Mouse (Mus musculus) megakaryocyte, embryonic 14.5 days (primary cell): ENCODE measurements around the gene Sidt1. TPM values are rescaled to one million over a fixed set of nuclear protein-coding genes. Genes with fewer than 3 reads are reported as not detected.
"Not testable (repeated sequence)": the region's sequence is repeated elsewhere in the genome, so short reads cannot be mapped to it uniquely, and the experiment has no call there.

Experiments
- H3K27me3 ChIP-seq: replicated peaks from 2 replicates; pipeline ENCODE3; 2012; ENCODE audit warnings: inconsistent platforms
- H3K36me3 ChIP-seq: replicated peaks from 2 replicates; pipeline ENCODE3; 2012; ENCODE audit warnings: low read length, inconsistent platforms, mixed read lengths
- H3K4me1 ChIP-seq: 2 replicates; pipeline ENCODE4 v1.6.1; 2012; ENCODE audit warnings: inconsistent platforms
- H3K4me3 ChIP-seq: replicated peaks from 2 replicates; pipeline ENCODE3; 2012; ENCODE audit warnings: moderate library complexity, mild to moderate bottlenecking, inconsistent platforms
- H3K9me3 ChIP-seq: 2 replicates; pipeline ENCODE4 v1.6.1; 2012; ENCODE audit warnings: inconsistent platforms
- FLI1 ChIP-seq: IDR thresholded peaks from 2 replicates; pipeline ENCODE4 v1.6.1; 2012; ENCODE audit warnings: low read length, inconsistent platforms, mixed read lengths
- GATA1 ChIP-seq: IDR thresholded peaks from 3 replicates; pipeline ENCODE4 v1.6.1; 2012; ENCODE audit warnings: mixed read lengths, low read length, inconsistent platforms, borderline replicate concordance
- polyA plus RNA-seq: library from polyadenylated mRNA; stranded (reverse); fragments of >175 nt; gene quantifications from 2 replicates; pipeline ENCODE4 v1.2.3, GENCODE M21; 2012; ENCODE audit warnings: low replicate concordance; ENCODE audit not compliant: insufficient read depth

The Sidt1 gene
- polyA plus RNA-seq, 1 experiment: not detected

DNA sequence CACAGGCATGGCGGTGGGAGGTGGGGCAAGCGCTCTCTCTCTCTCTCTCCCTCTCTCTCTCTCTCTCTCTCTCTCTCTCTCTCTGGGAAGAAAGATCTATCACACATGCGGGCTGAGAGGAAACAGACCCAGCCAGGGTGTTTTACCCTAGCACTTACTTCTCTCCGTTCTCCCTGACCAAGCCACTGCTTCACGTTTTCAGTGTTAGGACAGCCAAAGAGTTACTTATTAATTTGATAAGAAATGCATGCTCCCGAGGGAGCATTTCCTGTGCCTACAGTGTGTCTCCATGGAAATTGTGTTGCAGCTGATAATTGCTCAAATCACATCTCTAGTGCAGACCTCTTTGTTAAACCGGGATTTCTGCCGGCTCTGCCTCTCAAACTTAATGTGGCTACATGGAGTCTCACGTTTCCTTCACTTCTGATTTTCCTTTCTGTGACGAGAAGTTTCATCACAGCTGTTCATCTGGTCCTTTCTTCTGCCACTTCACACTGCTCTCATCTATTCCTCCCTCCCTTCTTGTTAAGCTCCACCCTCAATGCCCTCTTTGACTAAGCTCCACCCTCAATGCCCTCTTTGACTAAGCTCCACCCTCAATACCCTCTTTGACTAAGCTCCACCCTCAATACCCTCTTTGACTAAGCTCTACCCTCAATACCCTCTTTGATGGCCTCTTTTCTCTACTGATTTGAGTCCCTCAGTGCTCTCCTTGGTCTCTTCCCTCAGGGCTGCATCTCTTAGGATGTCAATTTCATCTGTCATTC lies 30.7 kb downstream of the Sidt1 start:
- H3K27me3 ChIP-seq: peaks cover 4% of the 10 kb centered on the region
- H3K4me1 ChIP-seq: no peaks in the 10 kb centered on the region
- H3K36me3 ChIP-seq: no peaks in the 10 kb centered on the region
- no peak for TF ChIP-seq GATA1
- TF ChIP-seq FLI1: no peak
- H3K9me3 ChIP-seq: peaks cover 7% of the 10 kb centered on the region; the same call in 1 of the 2 replicates
- H3K4me3 ChIP-seq: no peak overlapping the region

DNA sequence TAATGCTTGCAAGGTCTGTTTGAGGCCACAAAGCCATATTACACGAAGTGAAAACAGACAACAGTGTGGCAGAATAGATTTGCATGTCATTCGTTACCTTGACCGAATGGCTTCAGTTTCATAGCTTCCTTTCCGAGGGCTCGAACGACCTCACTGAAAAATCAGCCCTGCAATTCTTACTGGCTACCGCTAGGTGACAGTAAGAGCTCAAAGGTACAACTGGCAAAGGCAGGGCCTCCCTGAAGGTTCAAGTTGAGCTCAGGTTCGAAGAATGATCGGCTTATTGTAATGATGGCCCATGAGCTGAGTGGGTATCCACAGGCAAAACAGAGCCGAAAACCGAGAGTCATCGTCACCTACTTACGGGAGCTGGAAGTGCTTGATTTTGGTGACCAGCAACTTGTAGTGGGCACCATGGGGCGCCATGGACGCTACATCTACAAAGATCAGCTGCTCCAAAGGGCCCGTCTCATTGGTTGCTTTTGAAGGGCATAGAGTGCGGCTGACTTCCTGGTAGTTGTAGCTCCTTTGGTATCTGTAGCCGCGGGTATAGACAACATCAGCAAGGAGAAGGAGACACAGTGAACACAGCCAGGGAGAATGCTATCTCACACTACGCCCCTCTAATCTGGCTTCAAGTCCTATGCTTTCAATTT lies 33.4 kb downstream of the Sidt1 start:
- Histone ChIP-seq H3K27me3 (peaks cover 4% of the 10 kb centered on the region), H3K9me3 (peaks cover 7% of the 10 kb centered on the region; the same call in 1 of the 2 replicates), H3K4me1 (no peaks in the 10 kb centered on the region), H3K4me3 (no peak overlapping the region), H3K36me3 (no peaks in the 10 kb centered on the region)
- TF ChIP-seq GATA1 (no peak), FLI1 (no peak)

DNA sequence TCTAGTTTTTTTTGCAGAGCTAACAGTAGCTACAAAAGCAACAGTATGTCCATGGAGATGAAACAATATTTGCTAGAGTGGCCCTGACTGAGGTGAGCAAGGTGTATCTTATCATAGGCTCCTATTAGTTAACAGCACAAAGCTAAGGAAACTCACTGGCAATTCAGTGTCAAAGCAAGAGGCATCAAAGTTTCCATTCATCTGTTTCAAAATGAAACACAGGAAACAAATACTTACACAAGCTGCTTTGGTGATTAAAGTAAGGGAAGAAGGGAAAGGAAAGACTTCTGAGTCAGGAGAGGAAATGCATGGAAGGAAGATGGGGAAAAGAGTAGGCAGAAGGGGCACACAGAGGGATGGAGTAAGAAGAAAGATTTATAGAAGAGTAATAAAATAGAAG lies 39.0 kb downstream of the Sidt1 start:
- no peak overlapping the region for H3K4me3 ChIP-seq
- no peaks in the 10 kb centered on the region for H3K4me1 ChIP-seq
- no peaks in the 10 kb centered on the region for H3K36me3 ChIP-seq
- TF ChIP-seq GATA1: no peak
- no peak for TF ChIP-seq FLI1
- no peaks in the 10 kb centered on the region for H3K9me3 ChIP-seq
- peaks cover 2% of the 10 kb centered on the region for H3K27me3 ChIP-seq

DNA sequence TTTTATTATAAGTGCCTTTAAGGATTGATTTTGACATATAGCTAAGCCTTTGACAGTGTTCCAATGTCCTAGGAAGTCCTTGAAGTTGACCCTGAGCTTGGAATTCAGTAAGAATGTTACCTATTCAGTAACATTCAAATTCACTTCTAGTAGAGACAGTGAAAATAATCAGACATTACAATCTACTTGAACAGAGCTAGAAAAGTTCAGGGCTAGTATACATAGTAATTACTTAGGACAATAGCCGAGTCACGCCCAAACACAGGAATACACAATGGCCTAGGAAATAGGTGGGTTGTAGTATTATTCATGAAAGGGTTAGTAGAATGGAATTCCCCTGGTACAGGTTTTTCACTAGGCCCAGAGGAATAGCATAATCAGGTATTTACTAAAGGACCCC lies 40.3 kb downstream of the Sidt1 start:
- not testable (repeated sequence) for H3K9me3 ChIP-seq, H3K4me3 ChIP-seq, H3K36me3 ChIP-seq, H3K4me1 ChIP-seq, H3K27me3 ChIP-seq

DNA sequence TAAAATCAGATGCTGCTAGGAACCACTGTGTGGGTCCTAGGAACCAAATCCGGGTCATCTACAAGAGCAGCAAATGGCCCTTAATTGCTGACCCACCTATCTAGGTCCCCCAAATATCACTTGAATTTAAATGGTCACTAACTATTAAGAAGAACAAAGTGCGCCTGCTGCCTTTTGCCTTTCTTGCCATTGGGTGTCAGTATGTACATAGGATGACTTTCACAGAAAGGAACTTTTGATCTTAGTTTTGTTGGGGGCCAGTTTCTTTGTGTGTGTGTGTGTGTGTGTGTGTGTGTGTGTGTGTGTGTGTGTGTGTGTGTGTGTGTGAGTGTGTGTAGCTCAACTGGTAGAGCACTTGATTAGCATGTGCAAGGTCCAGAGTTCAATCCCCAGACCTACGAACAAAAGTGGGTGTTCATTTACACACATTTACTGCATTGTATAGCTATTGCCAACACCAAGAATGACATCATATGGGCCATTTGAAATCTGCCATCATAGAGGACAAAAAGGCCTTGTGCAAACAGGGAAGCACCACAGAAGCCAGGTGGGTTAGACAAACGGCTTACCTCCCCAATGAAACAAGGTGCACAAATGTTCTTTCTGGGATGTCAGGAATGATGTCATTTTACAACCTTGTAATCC lies 43.9 kb downstream of the Sidt1 start:
- Histone ChIP-seq H3K4me3 (no peak overlapping the region), H3K9me3 (0 out of 2 replicates have a peak, but pooled peaks cover 2% of the 10 kb centered on the region), H3K27me3 (no peaks in the 10 kb centered on the region), H3K4me1 (no peaks in the 10 kb centered on the region), H3K36me3 (no peaks in the 10 kb centered on the region)
- TF ChIP-seq GATA1 (no peak), FLI1 (no peak)

DNA sequence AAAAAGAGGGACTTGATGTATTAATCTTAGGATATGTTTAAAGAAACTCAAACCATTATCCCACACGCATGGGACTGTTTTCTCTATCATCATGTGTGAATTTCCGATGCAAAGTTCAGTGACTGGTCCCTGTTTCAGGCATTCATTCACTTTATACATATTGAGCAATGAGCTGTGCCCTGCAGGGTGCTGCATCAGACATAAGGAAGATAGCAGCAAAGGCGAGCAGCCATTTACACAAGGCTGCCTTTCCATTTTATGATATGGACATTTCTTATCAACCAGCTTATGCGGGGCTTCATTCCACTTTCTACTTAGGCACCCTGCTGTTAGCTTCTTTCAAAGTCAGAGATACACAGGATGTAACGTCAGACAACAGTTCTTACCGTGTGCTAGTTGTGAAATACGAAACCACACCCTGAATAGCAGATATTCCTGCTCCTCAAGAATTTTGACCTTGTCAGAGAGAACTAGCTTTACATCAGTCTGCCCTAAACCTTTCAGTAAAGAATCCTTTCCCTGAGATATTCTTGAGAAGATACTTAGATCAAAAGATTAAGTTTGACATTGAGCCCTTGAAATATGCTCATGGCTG lies 45.5 kb downstream of the Sidt1 start:
- H3K9me3 ChIP-seq: 0 out of 2 replicates have a peak, but pooled peaks cover 2% of the 10 kb centered on the region
- no peaks in the 10 kb centered on the region for H3K27me3 ChIP-seq
- no peaks in the 10 kb centered on the region for H3K4me1 ChIP-seq
- H3K36me3 ChIP-seq: no peaks in the 10 kb centered on the region
- H3K4me3 ChIP-seq: no peak overlapping the region
- TF ChIP-seq GATA1 (no peak), FLI1 (no peak)

DNA sequence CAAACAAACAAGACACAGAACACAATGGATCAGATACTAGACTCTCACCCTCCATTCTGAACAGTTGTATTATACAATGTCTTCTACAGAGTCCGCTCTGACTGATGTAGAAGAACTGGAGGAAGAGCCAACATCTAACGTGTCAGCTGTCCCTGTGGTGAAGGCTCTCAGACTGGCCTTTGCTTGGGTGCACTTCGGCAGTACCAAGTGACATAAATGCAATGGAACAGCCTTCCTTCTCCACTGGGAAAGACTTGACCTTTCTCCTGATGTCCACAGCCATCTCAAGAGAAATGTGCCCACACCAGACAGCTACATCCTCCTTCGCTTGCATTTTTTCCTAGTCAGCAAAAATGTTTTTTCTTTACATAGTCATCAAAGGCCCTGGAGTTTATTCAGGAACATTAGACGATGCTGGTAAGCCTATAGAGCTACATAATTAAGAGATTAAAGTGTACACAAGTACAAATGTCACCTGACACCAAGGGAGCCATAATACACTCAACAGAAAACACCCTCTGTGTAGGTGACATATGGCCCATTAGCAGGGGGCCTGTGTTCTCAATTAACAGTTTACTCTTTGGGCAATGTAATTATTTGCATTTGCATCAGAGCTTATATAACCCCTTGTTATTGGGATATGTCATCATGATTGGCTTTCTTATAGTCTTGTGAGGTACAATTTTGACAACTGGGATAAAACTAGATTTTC lies 50.2 kb downstream of the Sidt1 start:
- H3K27me3 ChIP-seq: no peaks in the 10 kb centered on the region
- TF ChIP-seq FLI1 (no peak), GATA1 (no peak)
- no peak overlapping the region for H3K4me3 ChIP-seq
- H3K4me1 ChIP-seq: no peaks in the 10 kb centered on the region
- H3K36me3 ChIP-seq: no peaks in the 10 kb centered on the region
- 0 out of 2 replicates have a peak, but pooled peaks cover 2% of the 10 kb centered on the region for H3K9me3 ChIP-seq

DNA sequence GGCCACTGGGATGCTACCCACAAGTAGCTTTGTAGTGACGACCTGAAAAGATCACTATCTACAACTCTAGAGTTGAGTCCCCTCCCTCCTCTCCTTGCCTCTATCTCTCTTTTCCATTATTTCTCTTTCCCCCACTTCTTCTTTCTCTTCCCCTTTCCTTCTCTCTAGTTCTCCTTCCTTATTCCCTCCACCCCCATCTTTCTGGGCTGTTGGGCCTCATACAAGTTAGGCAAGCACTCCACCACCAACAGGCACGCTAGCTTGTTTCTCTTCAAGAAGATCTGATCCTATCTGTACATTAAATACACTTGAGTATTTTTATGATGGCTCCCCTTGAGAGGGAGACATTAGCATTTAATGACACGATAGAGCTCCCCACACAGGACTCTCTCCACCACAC lies 51.0 kb downstream of the Sidt1 start:
- H3K4me1 ChIP-seq: no peaks in the 10 kb centered on the region
- H3K4me3 ChIP-seq: no peak overlapping the region
- no peaks in the 10 kb centered on the region for H3K27me3 ChIP-seq
- 0 out of 2 replicates have a peak, but pooled peaks cover 2% of the 10 kb centered on the region for H3K9me3 ChIP-seq
- H3K36me3 ChIP-seq: no peaks in the 10 kb centered on the region
- no peak for TF ChIP-seq FLI1
- no peak for TF ChIP-seq GATA1

DNA sequence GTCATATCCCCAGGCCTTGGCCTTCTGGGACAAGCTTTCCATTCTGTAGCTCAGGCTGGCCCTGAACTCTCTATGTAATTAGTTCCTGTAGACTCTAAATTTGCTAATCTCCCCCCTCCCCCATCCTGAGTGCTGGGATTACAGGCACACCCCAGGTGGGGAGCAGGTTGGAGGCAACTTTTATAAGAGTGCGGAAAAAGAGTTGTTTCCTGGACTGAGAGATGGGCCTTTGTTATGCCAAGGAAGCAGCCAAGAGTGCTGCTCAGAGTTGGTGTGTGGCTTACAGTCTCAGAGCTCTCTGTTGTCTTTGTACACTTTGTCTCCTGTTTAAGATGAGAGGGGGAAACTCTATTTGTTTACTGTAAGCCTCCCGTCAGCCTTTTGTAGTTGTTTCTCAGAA lies 52.2 kb downstream of the Sidt1 start:
- H3K4me3 ChIP-seq: no peak overlapping the region
- no peaks in the 10 kb centered on the region for H3K9me3 ChIP-seq
- TF ChIP-seq FLI1: no peak
- no peak for TF ChIP-seq GATA1

DNA sequence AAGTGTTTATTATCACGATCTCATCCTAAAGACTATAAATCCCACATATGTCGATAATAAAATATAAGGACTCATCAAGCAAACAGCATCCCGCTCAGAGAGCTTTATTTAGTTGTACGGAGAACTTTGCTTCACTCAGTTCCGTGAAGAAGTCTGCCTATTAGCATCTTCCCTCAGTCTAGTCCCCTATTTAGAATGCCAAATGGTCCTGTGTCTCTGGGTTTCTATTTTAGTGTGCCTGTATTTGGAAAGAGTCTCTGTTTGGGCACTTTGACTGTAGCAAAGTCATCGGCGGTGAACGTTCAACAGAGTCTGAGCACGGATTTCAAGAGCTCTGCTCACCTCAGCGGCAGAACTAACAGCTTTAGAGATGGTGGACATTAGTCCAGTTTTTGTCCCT lies 55.8 kb downstream of the Sidt1 start:
- Histone ChIP-seq H3K4me1 (no peaks in the 10 kb centered on the region), H3K4me3 (no peak overlapping the region), H3K36me3 (no peaks in the 10 kb centered on the region), H3K9me3 (no peaks in the 10 kb centered on the region), H3K27me3 (no peaks in the 10 kb centered on the region)
- no peak for TF ChIP-seq FLI1
- no peak for TF ChIP-seq GATA1

More for the DNA sequence above, 52.2 kb downstream of the Sidt1 start:
- Histone ChIP-seq H3K4me1 (no peaks in the 10 kb centered on the region), H3K27me3 (no peaks in the 10 kb centered on the region), H3K36me3 (no peaks in the 10 kb centered on the region)
